Comparison of ENCODE assay signal across 8 mouse cellular contexts in the genomic region with DNA sequence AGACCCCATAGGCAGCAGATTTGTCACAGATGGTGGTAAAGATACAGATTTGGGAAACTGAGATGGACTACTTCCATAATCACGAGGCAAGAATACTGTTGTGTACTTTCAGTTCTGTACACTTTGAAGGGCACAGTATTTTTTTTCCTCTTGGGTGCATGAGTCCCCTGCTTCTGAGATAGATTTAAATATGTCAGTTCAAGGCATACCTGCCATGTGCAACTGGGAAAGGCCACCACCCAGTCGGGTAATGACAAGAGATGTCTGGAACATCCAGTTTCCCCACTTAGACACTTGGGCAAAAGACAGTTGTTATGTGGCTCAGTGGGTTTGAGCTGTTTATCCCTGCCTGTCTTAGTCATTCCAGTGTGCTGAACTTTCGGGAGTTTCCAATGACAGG. TPM values are rescaled to one million over a fixed set of nuclear protein-coding genes. Genes with fewer than 3 reads are reported as not detected.
A peak's percentile ranks its signal among the peaks of the same experiment; 100 is the strongest.
DNase-seq lines count a peak whose midpoint lies in the region; ATAC-seq and TF ChIP-seq lines count a peak whose summit lies in the region.

No protein-coding gene starts in this region.

- peak overlapping the region; percentile 69 for H3K27ac ChIP-seq in liver, adult 2 months (replicated peaks; ENCODE audit: insufficient read depth, low read depth, low read length)
- H3K27ac ChIP-seq in embryonic facial prominence, embryonic 11.5 days (replicated peaks; ENCODE audit: low read depth, low read length), result no peak overlapping the region
- H3K27ac ChIP-seq in hindbrain, postnatal 0 days, result no peak overlapping the region
- H3K27ac ChIP-seq in midbrain, postnatal 0 days (ENCODE audit: low read depth, low read length), result no peak overlapping the region

- peak overlapping the region; percentile 88; the same call in 1 of the 2 replicates for H3K9ac ChIP-seq in liver, adult 2 months (ENCODE audit: low read depth, low read length)
- H3K9ac ChIP-seq in embryonic facial prominence, embryonic 11.5 days (replicated peaks; ENCODE audit: low read length), result no peak overlapping the region
- peak overlapping the region; percentile 70; the same call in 1 of the 2 replicates for H3K9ac ChIP-seq in hindbrain, postnatal 0 days (replicated peaks; ENCODE audit: low read length)
- H3K9ac ChIP-seq in midbrain, postnatal 0 days (replicated peaks; ENCODE audit: low read length, poor library complexity, severe bottlenecking), result peak overlapping the region; percentile 79

- H3K79me2 ChIP-seq in liver, adult 2 months (ENCODE audit: control insufficient read depth, insufficient read depth, low read length), result no peaks in the 10 kb centered on the region; the same call in 1 of the 2 replicates

- H3K36me3 ChIP-seq in liver, adult 2 months (ENCODE audit: control insufficient read depth, insufficient read depth, low read length), result no peaks in the 10 kb centered on the region
- no peaks in the 10 kb centered on the region for H3K36me3 ChIP-seq in embryonic facial prominence, embryonic 11.5 days (replicated peaks; ENCODE audit: control insufficient read depth, insufficient read depth, low read depth, low read length)
- no peaks in the 10 kb centered on the region for H3K36me3 ChIP-seq in hindbrain, postnatal 0 days (ENCODE audit: insufficient read depth, low read length)
- no peaks in the 10 kb centered on the region for H3K36me3 ChIP-seq in midbrain, postnatal 0 days (ENCODE audit: insufficient read depth, low read length)

- 25% methylated on average over 3 of the region's 3 CpGs for WGBS in liver, adult 2 months
- 69% methylated on average over 3 of the region's 3 CpGs for WGBS in embryonic facial prominence, embryonic 11.5 days
- 56% methylated on average over 3 of the region's 3 CpGs for WGBS in hindbrain, postnatal 0 days
- 52% methylated on average over 3 of the region's 3 CpGs for WGBS in midbrain, postnatal 0 days

- no peak for DNase-seq in liver, adult 2 months (ENCODE audit: extremely low read depth, low read depth, low spot score)
- DNase-seq in liver, result no peak
- no peak for DNase-seq in embryonic facial prominence, embryonic 11.5 days (ENCODE audit: low spot score)
- no peak for DNase-seq in hindbrain, postnatal 0 days (ENCODE audit: low spot score)
- peak; percentile 1 for DNase-seq in midbrain, postnatal 0 days (ENCODE audit: low spot score)
- DNase-seq in frontal cortex, postnatal 10 days (ENCODE audit: low spot score in 2 of 2), result no peak
- DNase-seq in kidney, postnatal 36 days, result no peak
- no peak for DNase-seq in adrenal gland, postnatal 25 days

- no peaks in the 10 kb centered on the region for H3K9me3 ChIP-seq in embryonic facial prominence, embryonic 11.5 days (replicated peaks; ENCODE audit: control insufficient read depth, low read length)
- no peaks in the 10 kb centered on the region for H3K9me3 ChIP-seq in hindbrain, postnatal 0 days (ENCODE audit: low read length)
- H3K9me3 ChIP-seq in midbrain, postnatal 0 days (ENCODE audit: low read length), result no peaks in the 10 kb centered on the region

- H3K4me2 ChIP-seq in embryonic facial prominence, embryonic 11.5 days (ENCODE audit: low read depth, low read length), result peak overlapping the region; percentile 61
- peak overlapping the region; percentile 59 for H3K4me2 ChIP-seq in hindbrain, postnatal 0 days (ENCODE audit: low read depth, low read length)
- peak overlapping the region; percentile 51 for H3K4me2 ChIP-seq in midbrain, postnatal 0 days (ENCODE audit: low read depth, low read length, poor library complexity, severe bottlenecking)

- no peaks in the 10 kb centered on the region for H3K27me3 ChIP-seq in liver, adult 2 months (ENCODE audit: control insufficient read depth, insufficient read depth, low read length)
- no peaks in the 10 kb centered on the region for H3K27me3 ChIP-seq in embryonic facial prominence, embryonic 11.5 days (ENCODE audit: control insufficient read depth, insufficient read depth, low read length)
- H3K27me3 ChIP-seq in hindbrain, postnatal 0 days (ENCODE audit: insufficient read depth, low read length), result no peaks in the 10 kb centered on the region
- H3K27me3 ChIP-seq in midbrain, postnatal 0 days (ENCODE audit: insufficient read depth, low read length), result no peaks in the 10 kb centered on the region

- peaks cover 8% of the 10 kb centered on the region; the same call in 1 of the 2 replicates for H3K4me1 ChIP-seq in liver, adult 2 months (ENCODE audit: control insufficient read depth, insufficient read depth, low read length)
- no peaks in the 10 kb centered on the region for H3K4me1 ChIP-seq in embryonic facial prominence, embryonic 11.5 days (ENCODE audit: control insufficient read depth, insufficient read depth, low read length)
- H3K4me1 ChIP-seq in hindbrain, postnatal 0 days (ENCODE audit: insufficient read depth, low read length), result no peaks in the 10 kb centered on the region
- H3K4me1 ChIP-seq in midbrain, postnatal 0 days (ENCODE audit: insufficient read depth, low read length), result no peaks in the 10 kb centered on the region

- TF ChIP-seq CTCF in liver, adult 2 months (IDR thresholded peaks at IDR 0.05; ENCODE audit: low read depth, low read length), result no peak
- TF ChIP-seq CTCF in hindbrain, postnatal 0 days (IDR thresholded peaks at IDR 0.05; ENCODE audit: low read depth), result no peak
- TF ChIP-seq CTCF in midbrain, postnatal 0 days (IDR thresholded peaks at IDR 0.05), result no peak

- peak overlapping the region; percentile 86 for H3K4me3 ChIP-seq in liver, adult 2 months (ENCODE audit: insufficient read depth, low read depth, low read length)
- peak overlapping the region; percentile 46 for H3K4me3 ChIP-seq in embryonic facial prominence, embryonic 11.5 days (ENCODE audit: low read depth, low read length)
- peak overlapping the region; percentile 63 for H3K4me3 ChIP-seq in hindbrain, postnatal 0 days (ENCODE audit: low read length)
- H3K4me3 ChIP-seq in midbrain, postnatal 0 days (ENCODE audit: low read depth, low read length), result peak overlapping the region; percentile 59

- no peak for ATAC-seq in embryonic facial prominence, embryonic 11.5 days (replicated peaks; ENCODE audit: insufficient number of reproducible peaks, low FRiP score, low TSS enrichment, low read depth)
- ATAC-seq in hindbrain, postnatal 0 days, result no peak
- ATAC-seq in midbrain, postnatal 0 days (ENCODE audit: low FRiP score), result no peak

- no peak for TF ChIP-seq POLR2A in liver, adult 2 months (IDR thresholded peaks at IDR 0.05; ENCODE audit: extremely low read depth, insufficient read depth, low read length)

RNA-seq across cellular contexts. Expression of gene Mtmr1, which starts 0.9 kb away (rescaled TPM):
- total RNA-seq in liver, adult 2 months (2014; rRNA removed), result 28.1 and 28.6 TPM in 2 replicates
- 5.8 and 6.4 TPM in 2 replicates for polyA plus RNA-seq in liver, adult 2 months (2012; rRNA removed)
- polyA plus RNA-seq in embryonic facial prominence, embryonic 11.5 days (2014; fragmentation: Nextera tagmentation; extraction: Ambion mirVana), result 9.9 and 10.6 TPM in 2 replicates
- total RNA-seq in hindbrain, postnatal 0 days (2014; rRNA removed), result 34.6 and 42.7 TPM in 2 replicates
- 10.7 and 13.1 TPM in 2 replicates for polyA plus RNA-seq in hindbrain, postnatal 0 days (2015; fragmentation: Nextera tagmentation; extraction: Ambion mirVana)
- 27.7 and 36.5 TPM in 2 replicates for total RNA-seq in midbrain, postnatal 0 days (2014; rRNA removed)
- 9.9 and 11.3 TPM in 2 replicates for polyA plus RNA-seq in midbrain, postnatal 0 days (2015; fragmentation: Nextera tagmentation; extraction: Ambion mirVana)
- 36.4 and 40.3 TPM in 2 replicates for total RNA-seq in adrenal gland, postnatal 25 days (2021)
